22 mouse cellular contexts compared by ENCODE assay signal in the genomic region with DNA sequence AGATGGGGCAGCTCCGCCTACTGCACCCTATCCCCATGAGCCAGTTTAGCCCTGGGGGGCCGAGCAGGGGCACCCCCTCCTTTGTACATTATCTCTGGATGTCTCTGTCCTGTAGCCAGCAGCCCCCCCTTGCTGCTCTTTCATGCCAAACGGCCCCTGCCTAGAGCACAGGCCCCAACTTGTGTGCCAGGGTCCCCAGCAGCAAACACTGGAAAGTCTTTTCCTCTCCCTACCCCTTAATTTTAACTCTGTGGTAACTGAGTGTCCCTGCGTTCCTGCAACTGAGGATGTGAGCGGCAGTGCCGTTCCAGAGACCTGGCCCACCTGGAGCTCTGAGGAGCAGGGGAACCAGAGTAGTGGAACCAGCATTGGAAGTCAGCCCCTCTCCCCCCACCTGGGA. TPM values are rescaled to one million over a fixed set of nuclear protein-coding genes. Genes with fewer than 3 reads are reported as not detected.
DNase-seq lines count a peak whose midpoint lies in the region; ATAC-seq lines count a peak whose summit lies in the region.
"Had no signal": no experiment of that assay in that cellular context is flagged by ENCODE, and none has a peak within 500 bp of the region (broad histone marks: within the 10 kb centered on the region; RNA-seq: fewer than 3 reads in every experiment).

No protein-coding gene starts in this region.

- 74% methylated on average over 6 of the region's 6 CpGs for WGBS in embryonic facial prominence, embryonic 14.5 days
- 88% methylated on average over 6 of the region's 6 CpGs for WGBS in embryonic facial prominence, embryonic 10.5 days
- 81% methylated on average over 6 of the region's 6 CpGs for WGBS in intestine, embryonic 15.5 days
- 86% methylated on average over 6 of the region's 6 CpGs for WGBS in limb, embryonic 12.5 days

- H3K4me3 ChIP-seq in embryonic facial prominence, embryonic 14.5 days (ENCODE audit: low read depth, low read length), result no peak overlapping the region
- H3K4me3 ChIP-seq in embryonic facial prominence, embryonic 10.5 days, result no peak overlapping the region
- H3K4me3 ChIP-seq in intestine, embryonic 15.5 days (replicated peaks), result no peak overlapping the region
- no peak overlapping the region for H3K4me3 ChIP-seq in limb, embryonic 12.5 days (replicated peaks)
- H3K4me3 ChIP-seq: embryonic facial prominence, embryonic 13.5 days; forebrain, embryonic 12.5 days; heart, embryonic 12.5 days; kidney, embryonic 15.5 days; left cerebral cortex, adult 2 months; neural tube, embryonic 12.5 days had no signal

- no peak overlapping the region for H3K4me2 ChIP-seq in embryonic facial prominence, embryonic 14.5 days (ENCODE audit: low read depth, low read length)
- no peak overlapping the region for H3K4me2 ChIP-seq in intestine, embryonic 15.5 days (replicated peaks)
- no peak overlapping the region for H3K4me2 ChIP-seq in limb, embryonic 12.5 days
- H3K4me2 ChIP-seq: embryonic facial prominence, embryonic 13.5 days; forebrain, embryonic 12.5 days; heart, embryonic 12.5 days; kidney, embryonic 15.5 days; neural tube, embryonic 12.5 days had no signal

- H3K9me3 ChIP-seq in embryonic facial prominence, embryonic 14.5 days (ENCODE audit: control insufficient read depth, low read length), result no peaks in the 10 kb centered on the region
- H3K9me3 ChIP-seq in embryonic facial prominence, embryonic 10.5 days, result no peaks in the 10 kb centered on the region
- no peaks in the 10 kb centered on the region for H3K9me3 ChIP-seq in intestine, embryonic 15.5 days
- no peaks in the 10 kb centered on the region for H3K9me3 ChIP-seq in limb, embryonic 12.5 days
- H3K9me3 ChIP-seq: embryonic facial prominence, embryonic 13.5 days; forebrain, embryonic 12.5 days; heart, embryonic 12.5 days; kidney, embryonic 15.5 days; midbrain, embryonic 10.5 days; neural tube, embryonic 12.5 days had no signal

- no peak for ATAC-seq in embryonic facial prominence, embryonic 14.5 days (ENCODE audit: low read depth)
- ATAC-seq in intestine, embryonic 15.5 days, result no peak
- ATAC-seq in limb, embryonic 12.5 days (ENCODE audit: insufficient number of reproducible peaks, insufficient read depth, low FRiP score, low TSS enrichment, low read depth), result no peak

- H3K36me3 ChIP-seq in embryonic facial prominence, embryonic 14.5 days (ENCODE audit: control insufficient read depth, insufficient read depth, low read length), result peaks cover 68% of the 10 kb centered on the region
- H3K36me3 ChIP-seq in embryonic facial prominence, embryonic 10.5 days (replicated peaks), result peaks cover 83% of the 10 kb centered on the region
- H3K36me3 ChIP-seq in intestine, embryonic 15.5 days, result peaks cover 49% of the 10 kb centered on the region
- peaks cover 83% of the 10 kb centered on the region for H3K36me3 ChIP-seq in limb, embryonic 12.5 days

- no peaks in the 10 kb centered on the region for H3K27me3 ChIP-seq in embryonic facial prominence, embryonic 14.5 days (replicated peaks; ENCODE audit: control insufficient read depth, insufficient read depth, low read length)
- no peaks in the 10 kb centered on the region for H3K27me3 ChIP-seq in embryonic facial prominence, embryonic 10.5 days (replicated peaks; ENCODE audit: low read depth, poor library complexity, severe bottlenecking)
- no peaks in the 10 kb centered on the region for H3K27me3 ChIP-seq in intestine, embryonic 15.5 days (replicated peaks)
- no peaks in the 10 kb centered on the region for H3K27me3 ChIP-seq in limb, embryonic 12.5 days
- H3K27me3 ChIP-seq: embryonic facial prominence, embryonic 13.5 days; heart, embryonic 12.5 days; kidney, embryonic 15.5 days; neural tube, embryonic 12.5 days had no signal

- peaks cover 11% of the 10 kb centered on the region for H3K4me1 ChIP-seq in embryonic facial prominence, embryonic 14.5 days (ENCODE audit: control insufficient read depth, insufficient read depth, low read length)
- peaks cover 26% of the 10 kb centered on the region for H3K4me1 ChIP-seq in embryonic facial prominence, embryonic 10.5 days
- H3K4me1 ChIP-seq in intestine, embryonic 15.5 days (replicated peaks), result peaks cover 25% of the 10 kb centered on the region
- peaks cover 11% of the 10 kb centered on the region for H3K4me1 ChIP-seq in limb, embryonic 12.5 days (replicated peaks)

- 0 out of 2 replicates have a peak overlapping the region, but pooled peaks have one; percentile 48 for H3K27ac ChIP-seq in embryonic facial prominence, embryonic 14.5 days (replicated peaks; ENCODE audit: low read depth, low read length)
- no peak overlapping the region; the same call in 1 of the 2 replicates for H3K27ac ChIP-seq in embryonic facial prominence, embryonic 10.5 days (replicated peaks)
- H3K27ac ChIP-seq in intestine, embryonic 15.5 days, result peak overlapping the region; percentile 2; the same call in 1 of the 2 replicates
- H3K27ac ChIP-seq in limb, embryonic 12.5 days, result 0 out of 2 replicates have a peak overlapping the region, but pooled peaks have one; percentile 30
- H3K27ac ChIP-seq: left cerebral cortex, adult 2 months; midbrain, embryonic 10.5 days; neural tube, embryonic 12.5 days had no signal

- no peak for DNase-seq in embryonic facial prominence, embryonic 14.5 days (ENCODE audit: low spot score)
- DNase-seq in embryonic facial prominence, embryonic 10.5 days (ENCODE audit: low spot score), result no peak
- DNase-seq in kidney, postnatal 10 days, result peak; percentile 12
- DNase-seq in kidney, adult 18-20 months, result no peak
- DNase-seq in retina, embryonic 14.5 days (ENCODE audit: low spot score), result no peak
- DNase-seq: adrenal gland, postnatal 10 days; cerebellum, postnatal 14 days; lung, adult 18-20 months; retina, postnatal 1 day; thymus, adult 2 months had no signal

- no peak overlapping the region for H3K9ac ChIP-seq in embryonic facial prominence, embryonic 14.5 days (ENCODE audit: low read depth, low read length)
- H3K9ac ChIP-seq in intestine, embryonic 15.5 days, result no peak overlapping the region
- no peak overlapping the region for H3K9ac ChIP-seq in limb, embryonic 12.5 days (replicated peaks)
- H3K9ac ChIP-seq: embryonic facial prominence, embryonic 13.5 days; forebrain, embryonic 12.5 days; heart, embryonic 12.5 days; kidney, embryonic 15.5 days; neural tube, embryonic 12.5 days had no signal

RNA-seq across cellular contexts. Expression of a gene that starts 8.0 kb away (rescaled TPM):
- polyA plus RNA-seq in embryonic facial prominence, embryonic 14.5 days (2014; fragmentation: Nextera tagmentation; extraction: Ambion mirVana), result 2.3 and 3.3 TPM in 2 replicates
- 5.8 and 6.8 TPM in 2 replicates for polyA plus RNA-seq in embryonic facial prominence, embryonic 10.5 days (2016; fragmentation: Nextera tagmentation; extraction: Ambion mirVana)
- polyA plus RNA-seq in intestine, embryonic 15.5 days (2015; fragmentation: Nextera tagmentation; extraction: Ambion mirVana), result 3.5 and 3.6 TPM in 2 replicates
- polyA plus RNA-seq in limb, embryonic 12.5 days (2016; fragmentation: Nextera tagmentation; extraction: Ambion mirVana), result 1.5 and 2.4 TPM in 2 replicates

RNA-seq across cellular contexts. Expression of a gene that starts 8.8 kb away (rescaled TPM):
- polyA plus RNA-seq in embryonic facial prominence, embryonic 14.5 days (2014; fragmentation: Nextera tagmentation; extraction: Ambion mirVana), result 51.2 and 52.3 TPM in 2 replicates
- polyA plus RNA-seq in embryonic facial prominence, embryonic 10.5 days (2016; fragmentation: Nextera tagmentation; extraction: Ambion mirVana), result 33.1 and 35.0 TPM in 2 replicates
- 28.5 and 29.1 TPM in 2 replicates for polyA plus RNA-seq in intestine, embryonic 15.5 days (2015; fragmentation: Nextera tagmentation; extraction: Ambion mirVana)
- 49.1 and 53.2 TPM in 2 replicates for polyA plus RNA-seq in limb, embryonic 12.5 days (2016; fragmentation: Nextera tagmentation; extraction: Ambion mirVana)

RNA-seq across cellular contexts. Expression of a gene that starts 12.1 kb away (rescaled TPM):
- polyA plus RNA-seq in embryonic facial prominence, embryonic 14.5 days (2014; fragmentation: Nextera tagmentation; extraction: Ambion mirVana), result not detected in 2 replicates
- 0.11 TPM in 2 replicates for polyA plus RNA-seq in embryonic facial prominence, embryonic 10.5 days (2016; fragmentation: Nextera tagmentation; extraction: Ambion mirVana)
- polyA plus RNA-seq in intestine, embryonic 15.5 days (2015; fragmentation: Nextera tagmentation; extraction: Ambion mirVana), result not detected in 2 replicates
- not detected in 2 replicates for polyA plus RNA-seq in limb, embryonic 12.5 days (2016; fragmentation: Nextera tagmentation; extraction: Ambion mirVana)
- polyA plus RNA-seq: C2C12; embryonic facial prominence, embryonic 13.5 days; forebrain, embryonic 12.5 days; heart, embryonic 12.5 days; hindbrain, postnatal 0 days; urinary bladder, adult 2 months had no signal

RNA-seq across cellular contexts. Expression of a gene that starts 13.6 kb away (rescaled TPM):
- polyA plus RNA-seq in embryonic facial prominence, embryonic 14.5 days (2014; fragmentation: Nextera tagmentation; extraction: Ambion mirVana), result 15.1 and 16.7 TPM in 2 replicates
- 13.0 and 13.2 TPM in 2 replicates for polyA plus RNA-seq in embryonic facial prominence, embryonic 10.5 days (2016; fragmentation: Nextera tagmentation; extraction: Ambion mirVana)
- polyA plus RNA-seq in intestine, embryonic 15.5 days (2015; fragmentation: Nextera tagmentation; extraction: Ambion mirVana), result 10.7 and 11.8 TPM in 2 replicates
- 10.2 and 10.3 TPM in 2 replicates for polyA plus RNA-seq in limb, embryonic 12.5 days (2016; fragmentation: Nextera tagmentation; extraction: Ambion mirVana)

RNA-seq across cellular contexts. Expression of a gene that starts 17.5 kb away (rescaled TPM):
- 11.4 and 11.6 TPM in 2 replicates for polyA plus RNA-seq in embryonic facial prominence, embryonic 14.5 days (2014; fragmentation: Nextera tagmentation; extraction: Ambion mirVana)
- polyA plus RNA-seq in embryonic facial prominence, embryonic 10.5 days (2016; fragmentation: Nextera tagmentation; extraction: Ambion mirVana), result 11.8 and 13.1 TPM in 2 replicates
- polyA plus RNA-seq in intestine, embryonic 15.5 days (2015; fragmentation: Nextera tagmentation; extraction: Ambion mirVana), result 4.9 and 5.1 TPM in 2 replicates
- 12.9 and 13.1 TPM in 2 replicates for polyA plus RNA-seq in limb, embryonic 12.5 days (2016; fragmentation: Nextera tagmentation; extraction: Ambion mirVana)
